Mouse (Mus musculus) splenic B cell, adult 2 months (primary cell): ENCODE results near the gene Zbtb7b.

ENCODE experiments used
- DNase-seq: peaks from one replicate; pipeline ENCODE4 v3.0.0-alpha.2; 2011; ENCODE audit warnings: low read depth, low spot score
- H3K27me3 ChIP-seq: 2 replicates; pipeline ENCODE4 v1.6.1; 2012; ENCODE audit warnings: mild to moderate bottlenecking, low read length, moderate library complexity, mixed read lengths; ENCODE audit not compliant: control insufficient read depth, poor library complexity, insufficient read depth, severe bottlenecking
- H3K36me3 ChIP-seq: 2 replicates; pipeline ENCODE4 v1.6.1; 2012; ENCODE audit warnings: mild to moderate bottlenecking, low read length, moderate library complexity, mixed read lengths; ENCODE audit not compliant: control insufficient read depth, poor library complexity, insufficient read depth, severe bottlenecking

Gene Zbtb7b

DNA sequence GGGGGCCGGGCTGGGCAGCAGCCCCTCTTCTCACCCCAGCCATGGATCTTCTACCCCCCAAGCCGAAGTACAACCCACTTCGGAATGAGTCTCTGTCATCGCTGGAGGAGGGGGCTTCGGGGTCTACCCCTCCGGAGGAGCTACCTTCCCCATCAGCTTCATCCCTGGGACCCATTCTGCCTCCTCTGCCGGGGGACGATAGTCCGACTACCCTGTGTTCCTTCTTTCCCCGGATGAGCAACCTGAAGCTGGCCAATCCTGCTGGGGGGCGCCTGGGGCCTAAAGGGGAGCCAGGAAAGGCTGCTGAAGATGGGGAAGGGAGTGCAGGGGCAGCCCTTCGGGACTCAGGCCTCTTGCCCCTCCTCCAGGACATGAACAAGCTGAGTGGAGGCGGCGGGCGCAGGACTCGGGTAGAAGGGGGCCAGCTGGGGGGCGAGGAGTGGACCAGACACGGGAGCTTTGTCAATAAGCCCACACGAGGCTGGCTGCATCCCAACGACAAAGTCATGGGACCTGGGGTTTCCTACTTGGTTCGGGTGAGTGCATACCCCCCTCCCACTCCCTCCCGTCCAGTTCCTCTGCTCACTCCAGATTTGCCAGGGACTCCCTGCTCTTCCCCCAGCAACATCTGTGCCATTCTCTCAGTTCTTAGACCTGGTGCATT lies 27.4 kb upstream of the Zbtb7b start:
- no peak for DNase-seq
- Histone ChIP-seq H3K36me3 (no peaks in the 10 kb centered on the region; the same call in none of the 2 replicates), H3K27me3 (no peaks in the 10 kb centered on the region)

DNA sequence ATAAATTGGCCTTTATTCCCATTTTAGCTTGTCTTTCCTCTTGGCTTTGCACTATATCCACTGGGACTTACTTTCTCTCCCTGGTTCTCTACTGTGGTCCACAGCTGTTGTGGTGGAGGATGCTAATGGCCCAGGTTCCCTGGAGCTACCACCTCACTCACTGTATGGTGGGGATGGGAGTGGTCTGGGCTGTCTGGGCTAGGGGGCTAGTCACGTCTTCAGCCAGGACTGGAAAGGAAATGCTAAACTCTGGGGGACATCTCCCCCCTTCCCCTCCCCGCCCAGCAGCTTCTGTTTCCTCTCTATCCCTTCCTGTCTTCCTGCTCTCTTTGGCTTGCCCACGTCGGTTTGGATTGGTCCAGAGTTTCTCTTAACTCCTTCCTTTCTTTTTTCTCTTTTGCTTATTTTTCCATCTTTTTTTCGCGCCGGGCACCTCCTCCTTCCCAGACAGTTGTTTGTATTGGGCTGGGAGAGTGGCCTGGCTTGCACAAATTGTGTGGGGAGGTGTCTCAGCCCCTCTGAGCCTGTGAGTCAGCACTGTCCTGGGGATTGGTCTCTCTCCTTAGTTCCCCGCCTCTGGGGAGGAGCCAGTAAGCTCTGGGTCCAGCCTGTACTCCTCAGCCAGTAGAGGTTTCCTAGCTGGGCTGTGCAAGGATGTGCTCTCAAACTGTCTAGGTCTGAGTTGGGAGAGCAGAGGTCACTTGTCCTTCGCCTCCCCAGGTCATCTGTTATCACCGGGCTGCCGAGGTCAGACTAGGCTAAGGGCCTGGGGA lies 26.6 kb upstream of the Zbtb7b start:
- DNase-seq = no peak

DNA sequence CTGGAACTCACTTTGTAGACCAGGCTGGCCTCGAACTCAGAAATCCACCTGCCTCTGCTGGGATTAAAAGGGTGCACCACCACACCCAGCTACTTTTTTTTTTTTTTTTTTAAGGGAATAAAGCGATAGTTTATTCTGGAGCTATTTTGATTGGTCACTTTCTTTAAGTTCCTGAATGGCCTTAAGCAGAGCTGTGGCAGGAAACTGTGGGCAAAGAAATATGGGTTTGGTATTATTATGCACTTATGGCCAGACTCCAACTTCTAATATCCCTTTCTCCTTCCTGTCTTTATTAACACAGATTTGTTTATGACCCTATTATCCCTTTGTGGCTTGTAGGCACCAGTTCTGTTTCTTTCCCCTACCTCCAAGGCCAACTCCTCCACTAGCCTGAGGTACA lies 25.8 kb upstream of the Zbtb7b start:
- Histone ChIP-seq H3K27me3 (no peaks in the 10 kb centered on the region), H3K36me3 (no peaks in the 10 kb centered on the region; the same call in 1 of the 2 replicates)
- DNase-seq = no peak

More for the DNA sequence above, 26.6 kb upstream of the Zbtb7b start:
- Histone ChIP-seq H3K27me3 (no peaks in the 10 kb centered on the region), H3K36me3 (no peaks in the 10 kb centered on the region; the same call in 1 of the 2 replicates)

DNA sequence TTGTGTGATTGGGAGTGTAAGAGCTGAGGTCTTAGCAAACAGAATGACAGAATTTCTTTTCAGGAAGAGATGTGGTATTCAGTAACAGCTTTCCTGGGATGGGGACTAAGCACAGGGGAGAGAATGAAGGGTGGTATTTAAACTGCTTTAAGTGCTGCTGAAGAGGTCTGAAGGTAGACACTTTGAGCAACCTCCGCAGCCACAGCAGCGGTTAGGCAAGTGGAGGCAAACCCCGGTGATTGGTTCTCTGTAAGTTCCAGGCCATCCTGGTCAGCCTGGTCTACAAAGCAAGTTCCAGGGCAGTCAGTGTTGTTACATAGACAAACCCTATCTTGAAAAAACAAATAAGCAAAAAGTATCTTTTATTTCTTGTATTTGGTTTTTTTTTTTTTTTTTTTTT lies 25.4 kb upstream of the Zbtb7b start:
- no peak for DNase-seq
- Histone ChIP-seq H3K36me3 (no peaks in the 10 kb centered on the region; the same call in 1 of the 2 replicates), H3K27me3 (no peaks in the 10 kb centered on the region)

DNA sequence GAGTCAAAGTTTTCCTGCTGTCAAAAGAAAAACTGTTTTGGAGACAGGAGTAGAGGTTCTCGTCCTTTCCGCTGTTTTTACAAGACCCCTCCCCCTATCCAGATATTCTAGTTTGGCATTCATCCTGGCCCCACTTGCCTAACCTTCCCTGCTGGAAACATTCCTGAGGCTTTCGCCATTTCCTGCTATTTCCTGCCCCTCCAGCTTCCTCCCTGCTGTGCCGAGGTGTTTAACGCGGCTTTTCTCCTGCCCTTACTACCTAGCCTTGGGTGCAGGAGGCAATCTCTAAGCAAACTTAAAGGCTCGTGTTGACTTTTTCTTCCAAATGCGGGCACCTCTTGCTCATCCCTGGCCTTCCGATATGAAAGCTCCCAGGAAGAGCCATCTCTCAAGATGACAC lies 25.0 kb upstream of the Zbtb7b start:
- no peaks in the 10 kb centered on the region for H3K36me3 ChIP-seq
- no peaks in the 10 kb centered on the region for H3K27me3 ChIP-seq
- no peak for DNase-seq

DNA sequence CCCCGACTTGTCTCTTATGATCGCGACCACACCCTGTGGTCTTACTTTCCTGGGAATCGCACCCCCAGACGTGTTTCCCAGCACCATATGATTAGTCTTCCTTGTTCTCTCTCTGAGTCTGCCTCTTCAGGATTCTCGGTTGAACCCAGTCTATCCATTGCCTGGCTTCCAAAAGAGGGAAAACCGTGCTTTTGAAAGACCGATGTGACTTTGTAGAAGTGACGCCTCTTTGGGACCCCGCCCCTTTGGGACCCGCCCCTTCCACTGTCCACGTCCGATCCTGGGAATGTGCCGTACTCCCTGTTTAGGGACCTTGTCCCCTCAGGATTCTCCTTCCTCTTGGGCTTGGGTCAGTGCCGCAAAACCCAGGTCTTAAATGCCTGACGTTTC lies 24.3 kb upstream of the Zbtb7b start:
- no peak for DNase-seq
- Histone ChIP-seq H3K27me3 (no peaks in the 10 kb centered on the region), H3K36me3 (no peaks in the 10 kb centered on the region)

DNA sequence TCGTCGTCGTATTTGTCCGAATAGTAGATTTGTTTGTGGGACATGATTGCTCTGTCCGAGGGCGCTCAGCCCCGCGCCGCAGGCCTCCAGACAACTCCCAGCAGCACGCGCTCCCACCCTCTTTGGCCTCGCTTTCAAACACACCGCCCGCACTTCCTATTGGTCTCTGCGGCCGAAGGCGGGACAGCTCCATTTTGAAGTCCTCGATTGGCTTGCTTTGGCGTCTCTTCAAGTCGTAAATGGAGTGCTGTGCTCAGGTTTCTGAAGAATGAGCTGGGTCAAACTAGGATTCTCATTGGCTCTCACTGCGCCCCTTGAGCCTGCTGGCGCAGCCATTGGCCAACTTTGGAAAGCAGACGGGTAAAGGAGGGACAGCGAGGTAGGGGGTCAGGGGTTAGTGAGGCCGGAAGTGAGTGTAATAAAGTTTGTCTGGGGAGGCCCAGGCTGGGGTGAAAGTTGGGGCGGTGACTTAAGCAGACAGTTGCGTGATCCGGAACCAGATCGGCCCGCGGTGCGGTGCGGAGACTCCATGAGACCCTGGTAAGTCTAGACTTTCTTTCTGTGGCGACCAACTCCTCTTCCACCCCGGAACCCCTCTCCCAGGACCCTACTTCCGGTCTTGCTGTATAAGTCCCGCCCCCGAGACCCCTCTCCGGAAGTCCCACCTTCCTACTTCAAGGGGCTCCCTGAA lies 23.7 kb upstream of the Zbtb7b start, which contains the start of the genes Cks1b and Shc1:
Cks1b (minus strand) TSS at position 214 of the 691 bp plus-strand sequence.
Shc1 (plus strand) TSS at position 274 of the 691 bp plus-strand sequence.
- peak; percentile 97 for DNase-seq
- Histone ChIP-seq H3K27me3 (no peaks in the 10 kb centered on the region), H3K36me3 (no peaks in the 10 kb centered on the region)

DNA sequence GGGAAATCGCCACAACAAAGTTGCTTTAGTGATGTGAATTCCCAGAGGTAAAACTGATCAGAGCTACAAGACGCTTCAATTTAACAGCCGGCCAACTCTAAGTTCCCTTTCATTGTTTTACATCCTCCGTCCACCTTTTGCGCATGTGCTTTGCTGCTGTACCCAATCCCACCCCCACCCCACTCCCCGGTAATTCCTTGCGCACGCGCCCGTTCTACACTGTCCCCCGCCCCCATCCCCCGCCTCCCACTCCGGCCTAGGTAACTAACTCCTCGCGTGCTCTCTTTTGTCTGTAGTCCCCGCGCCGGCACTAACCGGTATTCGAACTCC lies 23.2 kb upstream of the Zbtb7b start:
- no peak for DNase-seq
- no peaks in the 10 kb centered on the region for H3K36me3 ChIP-seq
- no peaks in the 10 kb centered on the region for H3K27me3 ChIP-seq

DNA sequence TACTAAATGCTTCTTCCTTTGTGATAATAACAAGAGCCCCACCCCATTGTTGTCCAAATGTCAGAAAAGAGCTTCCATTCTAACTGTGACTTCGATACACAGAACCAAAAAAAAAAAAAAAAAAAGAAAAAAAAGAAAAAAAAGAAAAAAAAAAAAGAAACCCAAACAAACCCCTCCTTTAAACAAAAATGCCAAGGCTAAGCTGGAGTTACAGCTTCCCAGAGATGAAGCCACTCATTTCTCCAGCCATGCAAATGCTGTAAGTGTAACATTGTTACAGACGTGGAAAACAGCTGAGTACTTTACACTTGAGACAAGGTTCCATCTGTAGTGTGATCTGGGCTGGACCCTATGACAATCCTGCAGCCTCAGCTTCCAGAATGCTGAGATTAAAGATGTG lies 22.6 kb upstream of the Zbtb7b start:
- Histone ChIP-seq H3K36me3 (no peaks in the 10 kb centered on the region), H3K27me3 (no peaks in the 10 kb centered on the region)
- DNase-seq = no peak

DNA sequence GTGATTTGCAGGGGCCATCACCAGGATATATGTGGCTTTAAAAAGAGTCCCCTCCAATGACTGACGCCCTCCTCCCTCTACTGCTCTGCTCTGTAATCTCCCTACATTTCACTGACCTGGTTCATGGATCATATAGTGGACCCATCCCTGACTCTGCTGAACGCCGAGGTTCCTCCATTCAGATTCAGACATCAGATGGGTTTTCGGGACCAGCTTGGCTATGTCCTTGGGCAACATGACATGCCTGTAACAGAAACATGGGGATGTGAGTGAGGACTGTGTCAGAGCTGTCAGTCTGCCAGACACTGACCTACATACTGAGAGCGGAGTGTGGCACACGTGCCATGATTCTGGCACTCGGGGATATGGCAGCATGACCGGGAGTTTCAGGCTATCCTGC lies 21.6 kb upstream of the Zbtb7b start:
- no peak for DNase-seq
- Histone ChIP-seq H3K36me3 (no peaks in the 10 kb centered on the region), H3K27me3 (no peaks in the 10 kb centered on the region)

DNA sequence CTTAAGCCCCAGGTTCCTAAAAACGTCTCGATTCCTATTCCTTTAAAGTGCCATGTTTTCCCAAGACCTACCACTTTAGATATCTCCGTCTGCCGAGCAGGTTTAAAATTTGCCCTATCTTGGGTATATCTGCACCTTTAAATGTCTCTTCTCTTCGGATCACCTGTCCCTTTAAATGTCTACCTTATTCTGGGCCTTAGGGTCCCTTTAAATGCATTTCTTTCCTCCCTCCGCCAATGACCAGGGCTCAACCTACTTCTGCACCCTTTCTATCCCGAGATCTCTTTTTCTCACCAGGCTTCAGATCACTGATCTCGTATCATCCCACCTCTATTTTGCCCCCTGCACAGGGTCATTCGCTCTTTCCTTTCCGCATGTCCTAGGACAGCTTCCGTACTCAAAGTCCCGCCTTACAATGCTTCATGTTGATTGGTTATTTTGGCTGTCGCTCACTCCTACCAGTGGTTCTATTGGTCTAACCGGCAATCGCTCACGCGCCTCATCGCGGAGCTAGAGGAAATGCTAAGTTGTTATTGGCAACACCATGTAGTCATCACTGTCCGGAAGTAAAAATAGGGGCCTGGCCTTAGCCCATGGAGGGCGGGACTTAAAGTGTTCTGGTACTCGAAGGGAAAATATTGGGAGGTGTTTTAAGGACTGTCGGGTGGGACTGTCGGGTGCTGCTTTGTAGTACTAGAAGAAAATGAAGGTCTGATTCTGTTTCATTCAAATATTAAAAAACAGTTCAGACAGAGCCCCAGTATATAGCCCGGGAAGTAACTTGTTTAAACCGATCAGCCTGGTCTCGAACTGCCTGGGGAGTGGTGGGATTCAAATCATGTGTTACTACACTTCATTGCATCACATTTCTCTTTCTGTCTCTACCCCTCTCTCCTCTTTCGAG lies 17.2 kb upstream of the Zbtb7b start, which contains the start of gene Flad1:
Flad1 (minus strand) TSS at position 381 of the 904 bp plus-strand sequence.
- Histone ChIP-seq H3K36me3 (peaks cover 7% of the 10 kb centered on the region; the same call in 1 of the 2 replicates), H3K27me3 (no peaks in the 10 kb centered on the region)

DNA sequence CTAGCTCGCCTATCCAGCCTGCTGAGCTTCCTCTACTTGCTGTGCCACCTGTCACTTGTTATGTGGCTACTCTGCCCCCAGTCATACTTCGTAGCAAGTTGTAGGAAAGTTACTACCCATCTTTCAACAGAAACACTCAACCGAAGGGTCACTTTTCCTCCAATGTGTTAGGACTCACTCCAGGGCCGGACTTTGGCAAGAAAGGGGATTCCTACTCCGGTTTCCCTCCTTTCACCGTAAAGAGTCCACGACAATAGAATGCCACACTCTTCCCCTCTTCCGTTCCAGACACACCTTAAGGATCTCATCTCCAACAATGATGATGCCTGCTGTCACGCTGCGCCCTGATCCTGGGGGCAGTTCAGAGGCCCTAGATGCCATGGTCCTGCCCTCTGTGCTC lies 16.3 kb upstream of the Zbtb7b start:
- Histone ChIP-seq H3K36me3 (peaks cover 7% of the 10 kb centered on the region; the same call in 1 of the 2 replicates), H3K27me3 (no peaks in the 10 kb centered on the region)
- DNase-seq = no peak

More for the DNA sequence above, 17.2 kb upstream of the Zbtb7b start, which contains the start of gene Flad1:
- peak; percentile 100 for DNase-seq

DNA sequence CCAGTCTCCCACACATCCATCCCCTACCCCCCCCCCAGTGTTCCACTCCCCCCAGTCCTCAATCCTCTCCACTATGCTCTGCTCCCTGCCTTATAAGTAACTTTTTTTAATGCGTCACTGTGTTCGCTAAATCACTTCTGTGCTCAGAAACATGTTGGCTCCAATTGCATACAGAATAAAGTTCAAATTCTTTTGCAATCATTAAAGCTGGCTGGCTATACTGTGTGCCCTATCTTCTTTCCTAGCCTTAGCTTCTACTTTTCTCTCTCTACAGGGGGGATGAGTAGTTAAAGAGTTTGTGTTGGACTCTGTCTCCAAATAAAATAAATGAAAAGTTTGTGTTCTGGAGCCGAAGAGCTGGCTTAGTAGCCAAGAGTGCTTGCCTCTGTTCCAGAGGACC lies 15.1 kb upstream of the Zbtb7b start:
- Histone ChIP-seq H3K36me3 (peaks cover 10% of the 10 kb centered on the region), H3K27me3 (no peaks in the 10 kb centered on the region)
- no peak for DNase-seq

DNA sequence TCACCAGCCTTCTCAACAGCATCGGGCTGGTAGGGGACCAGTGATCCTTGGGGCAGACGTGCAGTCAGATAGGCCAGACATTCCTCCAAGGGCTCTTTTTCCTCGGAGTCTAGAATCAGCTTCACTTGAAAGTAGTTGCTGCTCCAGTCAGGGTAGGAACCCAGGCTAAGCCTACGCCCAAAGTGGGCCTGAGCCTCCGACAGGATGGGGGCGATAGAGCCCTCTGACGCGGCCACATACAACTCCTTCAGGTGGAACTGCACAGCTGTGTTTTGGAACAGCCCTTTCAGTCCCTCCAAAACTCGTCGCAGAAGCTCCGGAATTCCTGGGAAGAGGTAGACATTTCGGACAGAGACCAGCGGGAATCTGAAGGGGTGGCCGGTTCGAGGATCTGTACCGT lies 13.9 kb upstream of the Zbtb7b start:
- no peak for DNase-seq
- no peaks in the 10 kb centered on the region for H3K27me3 ChIP-seq
- peaks cover 13% of the 10 kb centered on the region for H3K36me3 ChIP-seq
